Comparison of ENCODE assay signal across 8 mouse cellular contexts in the genomic region with DNA sequence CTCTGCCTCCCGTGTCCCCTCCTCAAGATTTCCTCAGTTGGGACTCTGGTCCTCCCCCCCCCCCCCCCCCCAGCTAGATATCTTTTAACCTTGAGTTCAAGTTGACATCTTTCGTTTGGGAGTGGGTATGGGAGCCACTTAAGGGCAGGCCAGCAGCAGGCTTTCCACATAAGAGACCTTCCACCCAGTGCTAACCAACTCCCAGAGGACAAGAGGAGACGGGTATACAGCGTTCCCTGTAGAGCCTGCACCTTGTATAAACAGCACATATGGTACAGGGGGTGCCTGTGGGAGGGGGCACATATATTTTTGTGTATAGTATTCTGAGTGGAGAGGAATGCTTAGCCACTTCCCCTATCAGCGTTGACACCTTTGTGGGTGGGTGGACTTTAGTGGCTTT. TPM values are rescaled to one million over a fixed set of nuclear protein-coding genes. Genes with fewer than 3 reads are reported as not detected.
DNase-seq lines count a peak whose midpoint lies in the region; ATAC-seq and TF ChIP-seq lines count a peak whose summit lies in the region.

No protein-coding gene starts in this region.

- no peak for TF ChIP-seq POLR2A in cortical plate, adult 2 months (IDR thresholded peaks at IDR 0.05; ENCODE audit: extremely low read depth, insufficient read depth, low read length)

- H3K36me3 ChIP-seq in kidney, embryonic 16.5 days (ENCODE audit: insufficient read depth, low read length) = peaks cover 8% of the 10 kb centered on the region; the same call in 1 of the 2 replicates
- no peaks in the 10 kb centered on the region for H3K36me3 ChIP-seq in hindbrain, embryonic 15.5 days
- H3K36me3 ChIP-seq in midbrain, postnatal 0 days (ENCODE audit: insufficient read depth, low read length) = no peaks in the 10 kb centered on the region

- ATAC-seq in kidney, embryonic 16.5 days (ENCODE audit: low FRiP score, low TSS enrichment) = no peak
- no peak for ATAC-seq in hindbrain, embryonic 15.5 days (ENCODE audit: low FRiP score, low read depth)
- ATAC-seq in midbrain, postnatal 0 days (ENCODE audit: low FRiP score) = no peak

- H3K9ac ChIP-seq in kidney, embryonic 16.5 days (replicated peaks; ENCODE audit: low read length) = peak overlapping the region; percentile 96
- peak overlapping the region; percentile 79 for H3K9ac ChIP-seq in hindbrain, embryonic 15.5 days
- H3K9ac ChIP-seq in midbrain, postnatal 0 days (replicated peaks; ENCODE audit: low read length, poor library complexity, severe bottlenecking) = peak overlapping the region; percentile 93; the same call in 1 of the 2 replicates

- no peak for TF ChIP-seq CTCF in cortical plate, adult 2 months (IDR thresholded peaks at IDR 0.05; ENCODE audit: extremely low read depth, insufficient read depth, low read length)
- TF ChIP-seq CTCF in midbrain, postnatal 0 days (IDR thresholded peaks at IDR 0.05) = no peak

- peak overlapping the region; percentile 95 for H3K4me3 ChIP-seq in kidney, embryonic 16.5 days (ENCODE audit: low read length)
- H3K4me3 ChIP-seq in cortical plate, adult 2 months (ENCODE audit: insufficient read depth, low read length) = peak overlapping the region; percentile 69; the same call in 1 of the 2 replicates
- H3K4me3 ChIP-seq in hindbrain, embryonic 15.5 days = peak overlapping the region; percentile 55
- peak overlapping the region; percentile 86 for H3K4me3 ChIP-seq in midbrain, postnatal 0 days (ENCODE audit: low read depth, low read length)

- 20% methylated on average over 5 of the region's 5 CpGs for WGBS in kidney, embryonic 16.5 days
- WGBS in hindbrain, embryonic 15.5 days = 13% methylated on average over 5 of the region's 5 CpGs
- 15% methylated on average over 5 of the region's 5 CpGs for WGBS in midbrain, postnatal 0 days

- peak overlapping the region; percentile 93 for H3K4me2 ChIP-seq in kidney, embryonic 16.5 days (replicated peaks; ENCODE audit: low read depth, low read length)
- H3K4me2 ChIP-seq in hindbrain, embryonic 15.5 days = peak overlapping the region; percentile 91
- peak overlapping the region; percentile 92 for H3K4me2 ChIP-seq in midbrain, postnatal 0 days (ENCODE audit: low read depth, low read length, poor library complexity, severe bottlenecking)

- no peak for DNase-seq in kidney, adult 8-10 months
- DNase-seq in midbrain, postnatal 0 days (ENCODE audit: low spot score) = no peak
- no peak for DNase-seq in urinary bladder, postnatal 4 days (ENCODE audit: low spot score in 2 of 2)
- DNase-seq in kidney, postnatal 10 days = no peak
- DNase-seq in spleen, postnatal 4 days (ENCODE audit: low spot score in 2 of 2) = no peak

- H3K9me3 ChIP-seq in kidney, embryonic 16.5 days (ENCODE audit: low read length) = no peaks in the 10 kb centered on the region
- H3K9me3 ChIP-seq in hindbrain, embryonic 15.5 days = no peaks in the 10 kb centered on the region
- no peaks in the 10 kb centered on the region for H3K9me3 ChIP-seq in midbrain, postnatal 0 days (ENCODE audit: low read length)

- no peaks in the 10 kb centered on the region for H3K27me3 ChIP-seq in kidney, embryonic 16.5 days (ENCODE audit: insufficient read depth, low read length)
- H3K27me3 ChIP-seq in hindbrain, embryonic 15.5 days = no peaks in the 10 kb centered on the region
- H3K27me3 ChIP-seq in midbrain, postnatal 0 days (ENCODE audit: insufficient read depth, low read length) = no peaks in the 10 kb centered on the region

- H3K4me1 ChIP-seq in kidney, embryonic 16.5 days (ENCODE audit: insufficient read depth, low read length) = peaks cover 70% of the 10 kb centered on the region
- H3K4me1 ChIP-seq in cortical plate, adult 2 months (ENCODE audit: control insufficient read depth, insufficient read depth, low read length) = peaks cover 6% of the 10 kb centered on the region
- peaks cover 75% of the 10 kb centered on the region for H3K4me1 ChIP-seq in hindbrain, embryonic 15.5 days (replicated peaks)
- peaks cover 45% of the 10 kb centered on the region; the same call in 1 of the 2 replicates for H3K4me1 ChIP-seq in midbrain, postnatal 0 days (ENCODE audit: insufficient read depth, low read length)

- H3K27ac ChIP-seq in kidney, embryonic 16.5 days (ENCODE audit: low read length) = no peak overlapping the region
- no peak overlapping the region for H3K27ac ChIP-seq in cortical plate, adult 2 months (ENCODE audit: insufficient read depth, low read length)
- no peak overlapping the region for H3K27ac ChIP-seq in hindbrain, embryonic 15.5 days (replicated peaks)
- H3K27ac ChIP-seq in midbrain, postnatal 0 days (ENCODE audit: low read depth, low read length) = no peak overlapping the region

RNA-seq across cellular contexts. Expression of a gene that starts 2.8 kb away (rescaled TPM):
- polyA plus RNA-seq in kidney, embryonic 16.5 days (2015; fragmentation: Nextera tagmentation; extraction: Ambion mirVana) = 26.0 and 30.8 TPM in 2 replicates
- 36.2 and 36.6 TPM in 2 replicates for polyA plus RNA-seq in cortical plate, adult 2 months (2012; rRNA removed)
- 23.6 and 28.8 TPM in 2 replicates for polyA plus RNA-seq in hindbrain, embryonic 15.5 days (2015; fragmentation: Nextera tagmentation; extraction: Ambion mirVana)
- total RNA-seq in midbrain, postnatal 0 days (2014; rRNA removed) = 82.2 and 94.9 TPM in 2 replicates
- 20.2 and 21.8 TPM in 2 replicates for polyA plus RNA-seq in midbrain, postnatal 0 days (2015; fragmentation: Nextera tagmentation; extraction: Ambion mirVana)
